In the genomic region with DNA sequence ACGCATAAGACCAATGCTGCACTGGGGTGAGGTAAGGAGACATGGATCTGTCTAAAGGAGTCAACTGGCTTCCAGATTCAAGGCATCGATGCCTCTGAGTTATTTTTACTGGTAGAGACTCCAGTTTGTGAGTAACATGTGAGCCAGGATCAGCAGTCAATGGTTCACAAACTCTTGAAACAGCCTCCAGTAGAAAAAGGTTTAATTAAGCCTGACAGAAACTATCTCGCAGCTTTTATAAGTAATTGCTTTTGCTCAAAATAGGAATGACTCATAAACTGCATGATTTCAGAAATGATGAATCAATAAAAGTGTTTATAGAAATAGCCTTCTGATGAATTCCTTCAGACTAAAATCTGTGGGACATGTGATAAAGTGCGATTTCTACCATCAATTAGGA, we compare ENCODE assay signal across 22 mouse cellular contexts.
"Had no signal": no experiment of that assay in that cellular context is flagged by ENCODE, and none has a peak within 500 bp of the region (broad histone marks: within the 10 kb centered on the region; RNA-seq: fewer than 3 reads in every experiment).

No protein-coding gene starts in this region.

- DNase-seq: kidney, adult 18-20 months; kidney, postnatal 25 days; layer of hippocampus, postnatal 36 days; left cerebral cortex, postnatal 4 days; liver, postnatal 0 days; lung, embryonic 14.5 days; right cerebral cortex, postnatal 25 days; spleen, adult 18-20 months; thymus, adult 18-20 months; thymus, postnatal 36 days had no signal

- H3K4me1 ChIP-seq: midbrain, embryonic 15.5 days; neural tube, embryonic 12.5 days; stomach, embryonic 15.5 days had no signal

- ATAC-seq: intestine, embryonic 16.5 days; liver, postnatal 0 days; lung, postnatal 0 days; midbrain, embryonic 15.5 days had no signal

- H3K9ac ChIP-seq: limb, embryonic 12.5 days; limb, embryonic 15.5 days; liver, embryonic 14.5 days; liver, postnatal 0 days; lung, embryonic 14.5 days; midbrain, embryonic 12.5 days; midbrain, embryonic 15.5 days; neural tube, embryonic 12.5 days; neural tube, embryonic 15.5 days; stomach, embryonic 15.5 days had no signal

- H3K9me3 ChIP-seq: limb, embryonic 12.5 days; limb, embryonic 15.5 days; midbrain, embryonic 12.5 days; midbrain, embryonic 15.5 days; neural tube, embryonic 12.5 days; neural tube, embryonic 15.5 days; stomach, embryonic 15.5 days had no signal

- H3K27me3 ChIP-seq: limb, embryonic 12.5 days; limb, embryonic 15.5 days; midbrain, embryonic 12.5 days; midbrain, embryonic 15.5 days; neural tube, embryonic 12.5 days; neural tube, embryonic 15.5 days; stomach, embryonic 15.5 days had no signal

- H3K36me3 ChIP-seq: limb, embryonic 12.5 days; limb, embryonic 15.5 days; midbrain, embryonic 12.5 days; midbrain, embryonic 15.5 days; neural tube, embryonic 12.5 days; neural tube, embryonic 15.5 days; stomach, embryonic 15.5 days had no signal

- H3K4me2 ChIP-seq: limb, embryonic 12.5 days; limb, embryonic 15.5 days; liver, embryonic 11.5 days; lung, embryonic 14.5 days; midbrain, embryonic 12.5 days; midbrain, embryonic 15.5 days; neural tube, embryonic 12.5 days; neural tube, embryonic 15.5 days; stomach, embryonic 15.5 days had no signal

- H3K4me3 ChIP-seq: limb, embryonic 12.5 days; limb, embryonic 15.5 days; midbrain, embryonic 12.5 days; midbrain, embryonic 15.5 days; neural tube, embryonic 12.5 days; neural tube, embryonic 15.5 days; stomach, embryonic 15.5 days had no signal

- H3K27ac ChIP-seq: limb, embryonic 12.5 days; limb, embryonic 15.5 days; liver, embryonic 14.5 days; macrophage; midbrain, embryonic 12.5 days; midbrain, embryonic 15.5 days; neural tube, embryonic 12.5 days; neural tube, embryonic 15.5 days; stomach, embryonic 15.5 days had no signal
